Mouse (Mus musculus) neutrophil, adult 65 days (primary cell): Measurements from ENCODE around the gene Armh3. TPM values are rescaled to one million over a fixed set of nuclear protein-coding genes. Genes with fewer than 3 reads are reported as not detected.

Experiments used
- total RNA-seq: library from RNA; stranded (reverse); gene quantifications from 2 replicates; pipeline ENCODE4 v1.2.4, GENCODE M21; 2023

The Armh3 gene
- total RNA-seq: 11.7 and 16.0 TPM in 2 replicates

GRCm38 (mm10) chr19:45997785-45998693, at the start of gene Armh3:
Armh3 (minus strand) TSS chr19:45998488.

GRCm38 (mm10) chr19:46044993-46045695, 46.9 kb upstream of the Armh3 start, which contains the start of gene Ldb1:
Ldb1 (minus strand) TSS chr19:46045214.

GRCm38 (mm10) chr19:46044271-46044992, 46.1 kb upstream of the Armh3 start, which contains the start of gene Pprc1:
Pprc1 (plus strand) TSS chr19:46044886.

GRCm38 (mm10) chr19:46003371-46004226, 5.3 kb upstream of the Armh3 start, which contains the start of gene Hps6:
Hps6 (plus strand) TSS chr19:46003508.

GRCm38 (mm10) chr19:45815831-45816405, 182.4 kb downstream of the Armh3 start, which contains the start of gene Kcnip2:
Kcnip2 (minus strand) TSS chr19:45816061.

GRCm38 (mm10) chr19:45783181-45783932, 214.9 kb downstream of the Armh3 start, which contains the start of gene Mgea5:
Mgea5 (minus strand) TSS chr19:45783837.

Other genes starting within 250 kb of the Armh3 start
- gene Npm3, start 248.9 kb downstream of the Armh3 start, total RNA-seq: 14.2 and 20.7 TPM in 2 replicates
- gene Mgea5, start 214.7 kb downstream of the Armh3 start, total RNA-seq: 242 and 314 TPM in 2 replicates
- gene Kcnip2, start 182.4 kb downstream of the Armh3 start, total RNA-seq: 0.34 and 0.38 TPM in 2 replicates
- gene Hps6, start 5.0 kb upstream of the Armh3 start, total RNA-seq: 8.5 TPM in 2 replicates
- gene Pprc1, start 46.4 kb upstream of the Armh3 start, total RNA-seq: 24.0 and 34.4 TPM in 2 replicates
- 54.6 and 60.8 TPM in 2 replicates for gene Ldb1, start 46.7 kb upstream of the Armh3 start, total RNA-seq
- 15.4 and 20.3 TPM in 2 replicates for gene Nolc1, start 77.4 kb upstream of the Armh3 start, total RNA-seq
- 0.54 TPM in 1 of 2 replicates, not detected in the other for gene Elovl3, start 133.4 kb upstream of the Armh3 start, total RNA-seq
- not detected in 2 replicates for gene Pitx3, start 149.8 kb upstream of the Armh3 start, total RNA-seq
- 61.0 and 88.7 TPM in 2 replicates for gene Gbf1, start 154.0 kb upstream of the Armh3 start, total RNA-seq